Mouse (Mus musculus) limb, embryonic 13.5 days (tissue): Measurements from ENCODE around the gene Phactr2. TPM values are rescaled to one million over a fixed set of nuclear protein-coding genes. Genes with fewer than 3 reads are reported as not detected.
A peak's percentile ranks its signal among the peaks of the same experiment; 100 is the strongest.

Source experiments
- ATAC-seq: fragments of 200-750 bp; cut with Nextera tagmentation; 2 replicates; pipeline ENCODE4 v1.8.0; 2017; ENCODE audit warnings: low read depth, moderate number of reproducible peaks, moderate TSS enrichment; ENCODE audit not compliant: low FRiP score
- H3K27ac ChIP-seq: fragments of 300-500 bp; sonication (generic); 2 replicates; pipeline ENCODE4 v1.5.1; 2015; ENCODE audit warnings: inconsistent platforms, mild to moderate bottlenecking, moderate library complexity
- H3K27me3 ChIP-seq: fragments of 300-500 bp; sonication (generic); 2 replicates; pipeline ENCODE4 v1.6.1; 2015; ENCODE audit warnings: mild to moderate bottlenecking, inconsistent platforms
- H3K36me3 ChIP-seq: fragments of 300-500 bp; sonication (generic); 2 replicates; pipeline ENCODE4 v1.6.1; 2015; ENCODE audit warnings: inconsistent platforms, mild to moderate bottlenecking, moderate library complexity
- H3K4me1 ChIP-seq: fragments of 300-500 bp; sonication (generic); 2 replicates; pipeline ENCODE4 v1.6.1; 2015; ENCODE audit warnings: inconsistent platforms
- H3K4me2 ChIP-seq: fragments of 300-500 bp; sonication (generic); replicated peaks from 2 replicates; pipeline ENCODE4 v1.6.1; 2015; ENCODE audit warnings: inconsistent platforms, mild to moderate bottlenecking, moderate library complexity
- H3K4me3 ChIP-seq: fragments of 300-500 bp; sonication (generic); 2 replicates; pipeline ENCODE4 v1.5.1; 2015; ENCODE audit warnings: moderate library complexity, mild to moderate bottlenecking, inconsistent platforms
- H3K9ac ChIP-seq: fragments of 300-500 bp; sonication (generic); 2 replicates; pipeline ENCODE4 v1.6.1; 2015; ENCODE audit warnings: mild to moderate bottlenecking, inconsistent platforms
- H3K9me3 ChIP-seq: fragments of 300-500 bp; sonication (generic); 2 replicates; pipeline ENCODE4 v1.6.1; 2016; ENCODE audit warnings: inconsistent platforms
- WGBS: fragments of 180-500 bp; shearing (Covaris S2); methylation state at CpG from one replicate; pipeline ENCODE4 v1.1.7; 2015; 5-methylcytosine and 5-hydroxymethylcytosine counted together
- polyA plus RNA-seq: library from polyadenylated mRNA; unstranded; fragments of >200 nt; fragmentation: Nextera tagmentation; extraction: Ambion mirVana; gene quantifications from 2 replicates; pipeline ENCODE4 v1.2.1, GENCODE M21; 2015

Phactr2 gene
- polyA plus RNA-seq, 1 experiment from 2014 or later = 26.8 TPM

- Histone ChIP-seq H3K4me1 (no peaks in the 10 kb centered on the region), H3K9ac (no peak overlapping the region), H3K27me3 (no peaks in the 10 kb centered on the region), H3K4me2 (no peak overlapping the region), H3K36me3 (no peaks in the 10 kb centered on the region; the same call in 1 of the 2 replicates), H3K27ac (no peak overlapping the region), H3K4me3 (no peak overlapping the region), H3K9me3 (no peaks in the 10 kb centered on the region)
- ATAC-seq = no peak
- 87% methylated on average over 5 of the region's 5 CpGs for WGBS
Measured at GRCm38 (mm10) chr10:13276298-13276697, 197.9 kb downstream of the Phactr2 start.

GRCm38 (mm10) chr10:13275152-13275551 is 199.1 kb downstream of the Phactr2 start:
- Histone ChIP-seq H3K9me3 (no peaks in the 10 kb centered on the region), H3K4me2 (no peak overlapping the region), H3K27ac (no peak overlapping the region), H3K9ac (no peak overlapping the region), H3K36me3 (peaks cover under 1% of the 10 kb centered on the region; the same call in 1 of the 2 replicates), H3K27me3 (no peaks in the 10 kb centered on the region), H3K4me3 (no peak overlapping the region), H3K4me1 (0 out of 2 replicates have a peak, but pooled peaks cover 2% of the 10 kb centered on the region)
- WGBS = 87% methylated on average over 6 of the region's 6 CpGs
- ATAC-seq = no peak

DNA sequence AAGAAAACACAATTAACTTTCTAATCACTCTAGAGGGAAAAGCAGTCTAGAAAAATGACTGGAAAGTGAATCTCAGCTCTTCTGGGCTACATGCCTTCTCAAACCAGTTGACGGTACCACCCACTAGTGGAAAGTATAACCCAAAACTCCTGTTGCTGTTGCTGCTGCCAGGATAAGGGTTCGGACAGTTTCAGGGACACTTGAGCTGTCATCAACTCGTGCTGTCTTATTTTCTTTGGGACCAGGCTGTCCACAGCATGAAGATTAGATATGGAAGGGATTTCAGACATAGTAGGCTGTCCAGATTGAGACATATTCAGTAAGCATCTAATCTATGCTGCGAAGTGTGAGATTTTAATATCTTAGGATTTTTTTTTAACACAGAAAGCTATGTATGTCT is 199.5 kb downstream of the Phactr2 start:
- 93% methylated on average over 4 of the region's 4 CpGs for WGBS
- H3K4me3 ChIP-seq = no peak overlapping the region
- H3K4me1 ChIP-seq = 0 out of 2 replicates have a peak, but pooled peaks cover 2% of the 10 kb centered on the region
- H3K4me2 ChIP-seq = no peak overlapping the region
- ATAC-seq = no peak
- no peak overlapping the region for H3K9ac ChIP-seq
- peaks cover 4% of the 10 kb centered on the region; the same call in 1 of the 2 replicates for H3K36me3 ChIP-seq
- no peaks in the 10 kb centered on the region for H3K27me3 ChIP-seq
- H3K9me3 ChIP-seq = no peaks in the 10 kb centered on the region
- H3K27ac ChIP-seq = no peak overlapping the region

- no peak for ATAC-seq
Measured at GRCm38 (mm10) chr10:13273756-13274155, 200.5 kb downstream of the Phactr2 start.

DNA sequence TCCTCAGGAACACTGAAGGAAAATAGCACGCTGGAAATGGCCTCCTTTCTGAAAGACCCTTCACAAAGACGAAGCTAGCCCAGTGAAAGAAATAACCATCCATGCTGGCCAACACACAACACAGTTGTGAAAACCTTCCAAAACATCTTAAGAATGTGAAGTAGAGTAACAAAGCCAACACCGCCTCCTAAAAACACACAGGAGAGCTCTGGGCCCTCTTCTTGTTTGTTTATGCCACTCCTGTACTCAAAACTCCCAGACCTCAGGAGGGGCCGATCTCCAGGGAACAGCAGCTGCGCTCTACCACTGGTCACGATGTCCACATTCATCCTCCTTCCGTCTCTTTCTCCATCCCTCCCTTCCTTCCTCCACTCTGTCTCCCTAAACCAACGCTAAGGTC is 202.5 kb downstream of the Phactr2 start:
- H3K9ac ChIP-seq = no peak overlapping the region
- no peaks in the 10 kb centered on the region for H3K9me3 ChIP-seq
- no peak overlapping the region for H3K4me3 ChIP-seq
- H3K27me3 ChIP-seq = no peaks in the 10 kb centered on the region
- 0 out of 2 replicates have a peak, but pooled peaks cover 2% of the 10 kb centered on the region for H3K4me1 ChIP-seq
- ATAC-seq = no peak
- H3K27ac ChIP-seq = peak overlapping the region; percentile 86
- no peak overlapping the region for H3K4me2 ChIP-seq
- H3K36me3 ChIP-seq = 0 out of 2 replicates have a peak, but pooled peaks cover 5% of the 10 kb centered on the region
- 86% methylated on average over 8 of the region's 8 CpGs for WGBS

More at GRCm38 (mm10) chr10:13273756-13274155, 200.5 kb downstream of the Phactr2 start:
- Histone ChIP-seq H3K4me1 (0 out of 2 replicates have a peak, but pooled peaks cover 2% of the 10 kb centered on the region), H3K36me3 (peaks cover 4% of the 10 kb centered on the region; the same call in 1 of the 2 replicates), H3K4me3 (no peak overlapping the region), H3K9ac (no peak overlapping the region), H3K27ac (no peak overlapping the region), H3K27me3 (no peaks in the 10 kb centered on the region), H3K9me3 (no peaks in the 10 kb centered on the region), H3K4me2 (no peak overlapping the region)
- 93% methylated on average over 1 of the region's 1 CpGs for WGBS

GRCm38 (mm10) chr10:13271099-13271498 is 203.1 kb downstream of the Phactr2 start:
- Histone ChIP-seq H3K9ac (no peak overlapping the region), H3K27me3 (no peaks in the 10 kb centered on the region), H3K36me3 (0 out of 2 replicates have a peak, but pooled peaks cover 9% of the 10 kb centered on the region), H3K27ac (peak overlapping the region; percentile 86), H3K4me1 (0 out of 2 replicates have a peak, but pooled peaks cover 2% of the 10 kb centered on the region), H3K4me3 (no peak overlapping the region), H3K9me3 (no peaks in the 10 kb centered on the region), H3K4me2 (no peak overlapping the region)
- ATAC-seq = peak; percentile 78
- WGBS = 39% methylated on average over 7 of the region's 7 CpGs

- no peak for ATAC-seq
- Histone ChIP-seq H3K27ac (peak overlapping the region; percentile 86), H3K4me3 (no peak overlapping the region), H3K4me1 (0 out of 2 replicates have a peak, but pooled peaks cover 2% of the 10 kb centered on the region), H3K4me2 (no peak overlapping the region), H3K9ac (no peak overlapping the region), H3K27me3 (no peaks in the 10 kb centered on the region), H3K9me3 (no peaks in the 10 kb centered on the region), H3K36me3 (0 out of 2 replicates have a peak, but pooled peaks cover 9% of the 10 kb centered on the region)
- WGBS = 91% methylated on average over 7 of the region's 7 CpGs
Measured at GRCm38 (mm10) chr10:13270270-13270669, 203.9 kb downstream of the Phactr2 start.

- no peak overlapping the region for H3K4me2 ChIP-seq
- ATAC-seq = no peak
- no peaks in the 10 kb centered on the region for H3K4me1 ChIP-seq
- no peaks in the 10 kb centered on the region for H3K9me3 ChIP-seq
- H3K27me3 ChIP-seq = no peaks in the 10 kb centered on the region
- peaks cover 20% of the 10 kb centered on the region for H3K36me3 ChIP-seq
- no peak overlapping the region for H3K4me3 ChIP-seq
- H3K27ac ChIP-seq = no peak overlapping the region
- H3K9ac ChIP-seq = no peak overlapping the region
- WGBS = 80% methylated on average over 3 of the region's 3 CpGs
Measured at GRCm38 (mm10) chr10:13259251-13259650, 215.0 kb downstream of the Phactr2 start.

DNA sequence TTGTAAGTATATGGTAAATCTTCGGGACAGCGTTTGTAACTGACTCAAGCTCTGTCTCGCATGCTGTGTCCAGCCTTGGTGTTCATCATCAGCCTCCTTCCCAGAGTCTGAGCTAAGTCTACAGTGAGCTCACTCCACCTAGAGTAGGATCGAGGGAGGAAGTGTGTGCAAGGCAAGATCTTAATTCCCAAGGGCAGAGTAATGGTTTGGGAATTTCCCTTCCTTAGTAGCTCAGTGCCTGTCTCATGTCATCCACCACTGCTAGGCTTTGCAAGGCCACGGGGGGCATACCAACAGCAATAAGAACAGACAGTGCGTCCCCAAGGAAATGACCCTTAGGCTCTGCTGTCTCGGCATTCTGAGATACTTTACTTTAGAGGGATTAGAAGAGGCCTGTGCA is 218.0 kb downstream of the Phactr2 start:
- 70% methylated on average over 7 of the region's 7 CpGs for WGBS
- H3K4me1 ChIP-seq = no peaks in the 10 kb centered on the region
- peaks cover 30% of the 10 kb centered on the region for H3K36me3 ChIP-seq
- no peaks in the 10 kb centered on the region for H3K9me3 ChIP-seq
- ATAC-seq = no peak
- no peak overlapping the region for H3K27ac ChIP-seq
- no peak overlapping the region for H3K4me3 ChIP-seq
- no peaks in the 10 kb centered on the region for H3K27me3 ChIP-seq
- H3K9ac ChIP-seq = no peak overlapping the region
- H3K4me2 ChIP-seq = no peak overlapping the region

GRCm38 (mm10) chr10:13250280-13250679 is 223.9 kb downstream of the Phactr2 start:
- H3K9ac ChIP-seq = no peak overlapping the region
- no peaks in the 10 kb centered on the region for H3K27me3 ChIP-seq
- no peak overlapping the region for H3K4me3 ChIP-seq
- no peak for ATAC-seq
- no peak overlapping the region for H3K4me2 ChIP-seq
- no peaks in the 10 kb centered on the region for H3K9me3 ChIP-seq
- H3K4me1 ChIP-seq = no peaks in the 10 kb centered on the region
- H3K27ac ChIP-seq = no peak overlapping the region
- 47% methylated on average over 2 of the region's 2 CpGs for WGBS
- peaks cover 43% of the 10 kb centered on the region for H3K36me3 ChIP-seq

DNA sequence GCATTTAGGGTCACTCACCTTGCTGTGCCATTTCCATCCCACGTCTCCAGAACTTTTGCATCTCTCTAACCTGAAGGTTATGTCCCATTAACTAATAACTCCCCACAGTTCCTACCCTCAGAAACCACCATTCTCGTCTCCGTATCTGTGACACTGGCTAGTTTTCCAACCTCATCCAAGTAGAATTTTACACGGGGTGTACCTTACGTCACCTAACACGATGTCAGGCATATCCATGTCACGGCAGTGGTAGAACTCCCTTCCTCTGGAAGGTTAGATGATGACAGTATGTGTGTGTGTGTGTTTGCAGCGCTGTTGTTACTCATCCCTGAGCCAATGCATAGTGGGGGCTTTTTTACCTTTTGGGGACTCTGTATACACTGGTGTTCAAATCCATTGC is 225.1 kb downstream of the Phactr2 start:
- Histone ChIP-seq H3K9me3 (no peaks in the 10 kb centered on the region), H3K4me2 (no peak overlapping the region), H3K4me1 (no peaks in the 10 kb centered on the region), H3K27ac (no peak overlapping the region), H3K27me3 (no peaks in the 10 kb centered on the region), H3K36me3 (peaks cover 54% of the 10 kb centered on the region), H3K4me3 (no peak overlapping the region), H3K9ac (no peak overlapping the region)
- no peak for ATAC-seq
- 93% methylated on average over 8 of the region's 8 CpGs for WGBS

- 64% methylated on average over 6 of the region's 6 CpGs for WGBS
- no peaks in the 10 kb centered on the region for H3K9me3 ChIP-seq
- no peaks in the 10 kb centered on the region for H3K4me1 ChIP-seq
- H3K27me3 ChIP-seq = no peaks in the 10 kb centered on the region
- H3K36me3 ChIP-seq = peaks cover 38% of the 10 kb centered on the region
- no peak for ATAC-seq
- no peak overlapping the region for H3K27ac ChIP-seq
- H3K4me3 ChIP-seq = no peak overlapping the region
- no peak overlapping the region for H3K9ac ChIP-seq
- H3K4me2 ChIP-seq = no peak overlapping the region
Measured at GRCm38 (mm10) chr10:13245714-13246113, 228.5 kb downstream of the Phactr2 start.

DNA sequence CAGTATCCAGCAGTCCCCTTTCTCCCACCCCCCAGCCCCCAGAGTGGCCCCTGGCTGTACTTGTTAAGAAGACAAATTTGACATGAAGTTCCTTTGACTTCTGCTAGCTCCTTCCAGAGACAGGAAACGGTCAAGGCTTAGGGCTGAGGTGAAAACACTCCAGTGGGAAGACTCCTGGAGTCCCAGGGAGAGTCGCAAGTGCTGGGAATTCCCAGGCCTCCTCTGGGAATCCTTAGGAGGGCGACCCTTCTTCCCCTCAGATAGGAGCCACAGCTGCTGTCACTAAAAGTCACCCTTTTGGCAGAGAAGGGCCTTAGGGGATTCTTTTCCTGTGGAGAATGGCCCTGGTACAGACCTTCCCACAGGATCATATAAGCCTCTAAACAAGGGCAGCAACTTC is 230.0 kb downstream of the Phactr2 start:
- Histone ChIP-seq H3K4me1 (0 out of 2 replicates have a peak, but pooled peaks cover 3% of the 10 kb centered on the region), H3K36me3 (peaks cover 39% of the 10 kb centered on the region), H3K9ac (no peak overlapping the region), H3K9me3 (no peaks in the 10 kb centered on the region), H3K4me2 (no peak overlapping the region), H3K27ac (no peak overlapping the region), H3K27me3 (no peaks in the 10 kb centered on the region), H3K4me3 (no peak overlapping the region)
- 32% methylated on average over 3 of the region's 3 CpGs for WGBS
- ATAC-seq = no peak
